Mouse (Mus musculus) bone marrow macrophage, adult 2 months (primary cell): ENCODE measurements around the gene Lnx2.

Experiments
- CTCF ChIP-seq: IDR thresholded peaks from 2 replicates; pipeline ENCODE4 v1.5.1; 2012; ENCODE audit warnings: low read depth, mild to moderate bottlenecking, low read length, moderate library complexity
- POLR2A ChIP-seq: IDR thresholded peaks from 2 replicates; pipeline ENCODE4 v1.6.1; 2012; ENCODE audit warnings: mild to moderate bottlenecking, low read depth, low read length, borderline replicate concordance

DNA sequence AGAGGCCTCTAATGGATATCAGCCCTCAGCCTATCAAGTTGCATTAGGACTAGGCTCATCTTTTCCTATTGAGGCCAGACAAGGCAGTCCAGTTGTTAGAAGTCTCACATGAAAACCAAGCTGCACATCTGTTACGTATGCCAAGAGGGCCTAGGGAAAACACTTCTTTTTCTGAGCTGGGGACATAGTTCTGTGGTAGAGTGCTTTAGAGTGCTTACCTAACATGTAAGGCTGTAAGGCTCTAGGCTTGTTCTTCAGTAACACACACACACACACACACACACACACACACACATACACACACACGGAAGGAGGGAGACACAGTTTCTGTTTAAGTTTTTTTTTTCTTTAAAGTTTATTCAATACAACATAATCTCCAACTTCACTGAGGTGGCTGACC lies 23.8 kb upstream of the Lnx2 start:
- TF ChIP-seq CTCF (no peak), POLR2A (no peak)
